ENCODE assay signal across 24 mouse cellular contexts in the genomic region with DNA sequence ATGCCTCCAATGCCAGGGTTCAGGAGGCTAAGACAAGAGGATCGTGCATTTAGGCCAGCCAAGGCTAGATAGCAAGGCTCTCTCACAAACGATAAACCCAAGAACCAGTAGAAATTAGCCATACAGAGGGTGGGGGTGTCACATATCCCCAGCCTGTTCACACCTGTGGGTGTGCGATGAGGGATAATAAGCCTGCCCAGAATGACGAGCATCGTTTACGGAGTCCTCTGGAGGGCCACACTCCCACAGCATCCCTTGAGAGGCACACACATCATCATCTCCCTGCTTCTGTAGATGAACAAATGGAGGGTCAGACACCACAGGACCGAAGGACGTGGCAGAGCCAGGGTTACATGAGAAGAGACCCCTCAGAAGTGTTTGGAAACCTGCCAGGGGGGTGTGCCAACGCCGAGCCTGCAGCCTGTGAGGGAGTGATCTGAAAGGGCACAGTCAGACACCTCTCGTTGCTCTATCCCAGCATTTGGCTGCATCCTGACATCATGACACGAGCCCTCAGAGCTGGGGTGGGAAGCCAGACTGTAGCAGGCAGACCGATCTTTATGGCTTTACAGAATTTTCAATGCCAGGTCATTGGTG. TPM values are rescaled to one million over a fixed set of nuclear protein-coding genes. Genes with fewer than 3 reads are reported as not detected.
A peak's percentile ranks its signal among the peaks of the same experiment; 100 is the strongest.
DNase-seq lines count a peak whose midpoint lies in the region; ATAC-seq and TF ChIP-seq lines count a peak whose summit lies in the region.
"Had no signal": no experiment of that assay in that cellular context is flagged by ENCODE, and none has a peak within 500 bp of the region (broad histone marks: within the 10 kb centered on the region; RNA-seq: fewer than 3 reads in every experiment).

No protein-coding gene starts in this region.

- H3K9ac ChIP-seq in hindbrain, embryonic 13.5 days, result no peak overlapping the region
- H3K9ac ChIP-seq in hindbrain, embryonic 11.5 days (ENCODE audit: low read depth, low read length), result no peak overlapping the region; the same call in 1 of the 2 replicates
- H3K9ac ChIP-seq in midbrain, embryonic 15.5 days, result no peak overlapping the region
- H3K9ac ChIP-seq in midbrain, embryonic 11.5 days (ENCODE audit: low read length), result no peak overlapping the region
- no peak overlapping the region for H3K9ac ChIP-seq in midbrain, embryonic 16.5 days (ENCODE audit: low read depth, low read length)
- H3K9ac ChIP-seq: heart, embryonic 12.5 days had no signal

- peak; percentile 66 to 67 for DNase-seq in cerebellum, postnatal 10 days
- no peak for DNase-seq in cerebellum, adult 2 months
- DNase-seq in hindbrain, embryonic 11.5 days (ENCODE audit: low spot score), result no peak
- DNase-seq in midbrain, embryonic 11.5 days (ENCODE audit: low spot score, missing footprints), result no peak
- DNase-seq: adrenal gland, postnatal 10 days; cerebellum, adult 11 months; cerebellum, postnatal 25 days; embryo, embryonic 11 days; gastrocnemius, postnatal 10 days; heart, adult 11 months; heart, postnatal 14 days; kidney, adult 2 months; kidney, postnatal 10 days; layer of hippocampus, postnatal 36 days; lung, adult 18-20 months; thymus, postnatal 14 days had no signal

- TF ChIP-seq POLR2A in cerebellum, adult 2 months (IDR thresholded peaks at IDR 0.05; ENCODE audit: borderline replicate concordance, insufficient read depth, low read length), result no peak

- H3K4me3 ChIP-seq in cerebellum, adult 2 months (replicated peaks; ENCODE audit: insufficient read depth, low read depth, low read length), result no peak overlapping the region
- H3K4me3 ChIP-seq in hindbrain, embryonic 13.5 days, result no peak overlapping the region
- H3K4me3 ChIP-seq in hindbrain, embryonic 11.5 days (ENCODE audit: low read depth, low read length), result no peak overlapping the region
- H3K4me3 ChIP-seq in midbrain, embryonic 15.5 days, result no peak overlapping the region
- no peak overlapping the region for H3K4me3 ChIP-seq in midbrain, embryonic 11.5 days (ENCODE audit: low read depth, low read length)
- no peak overlapping the region for H3K4me3 ChIP-seq in midbrain, embryonic 16.5 days (ENCODE audit: low read depth, low read length)
- H3K4me3 ChIP-seq: heart, embryonic 12.5 days; limb, embryonic 10.5 days had no signal

- H3K27me3 ChIP-seq in cerebellum, adult 2 months (ENCODE audit: control insufficient read depth, insufficient read depth, low read length), result no peaks in the 10 kb centered on the region
- 0 out of 2 replicates have a peak, but pooled peaks cover 3% of the 10 kb centered on the region for H3K27me3 ChIP-seq in hindbrain, embryonic 13.5 days
- no peaks in the 10 kb centered on the region for H3K27me3 ChIP-seq in hindbrain, embryonic 11.5 days (ENCODE audit: control insufficient read depth, insufficient read depth, low read length)
- no peaks in the 10 kb centered on the region for H3K27me3 ChIP-seq in midbrain, embryonic 15.5 days (replicated peaks)
- no peaks in the 10 kb centered on the region for H3K27me3 ChIP-seq in midbrain, embryonic 11.5 days (ENCODE audit: control insufficient read depth, insufficient read depth, low read length)
- no peaks in the 10 kb centered on the region for H3K27me3 ChIP-seq in midbrain, embryonic 16.5 days (ENCODE audit: control insufficient read depth, insufficient read depth, low read depth, low read length)

- H3K4me2 ChIP-seq in hindbrain, embryonic 13.5 days, result no peak overlapping the region
- H3K4me2 ChIP-seq in hindbrain, embryonic 11.5 days (replicated peaks; ENCODE audit: low read depth, low read length), result no peak overlapping the region
- H3K4me2 ChIP-seq in midbrain, embryonic 15.5 days, result no peak overlapping the region
- H3K4me2 ChIP-seq in midbrain, embryonic 11.5 days, result no peak overlapping the region
- no peak overlapping the region for H3K4me2 ChIP-seq in midbrain, embryonic 16.5 days (ENCODE audit: low read length)
- H3K4me2 ChIP-seq: heart, embryonic 12.5 days; liver, embryonic 11.5 days had no signal

- no peak overlapping the region for H3K27ac ChIP-seq in cerebellum, adult 2 months (ENCODE audit: insufficient read depth, low read length)
- peak overlapping the region; percentile 87 for H3K27ac ChIP-seq in hindbrain, embryonic 13.5 days
- H3K27ac ChIP-seq in hindbrain, embryonic 11.5 days (ENCODE audit: low read depth, low read length), result no peak overlapping the region
- H3K27ac ChIP-seq in midbrain, embryonic 15.5 days, result 0 out of 2 replicates have a peak overlapping the region, but pooled peaks have one; percentile 3
- no peak overlapping the region for H3K27ac ChIP-seq in midbrain, embryonic 11.5 days (ENCODE audit: low read depth, low read length)
- no peak overlapping the region for H3K27ac ChIP-seq in midbrain, embryonic 16.5 days (ENCODE audit: low read length)

- no peaks in the 10 kb centered on the region for H3K9me3 ChIP-seq in hindbrain, embryonic 13.5 days
- no peaks in the 10 kb centered on the region for H3K9me3 ChIP-seq in hindbrain, embryonic 11.5 days (ENCODE audit: control insufficient read depth, low read length)
- H3K9me3 ChIP-seq in midbrain, embryonic 15.5 days, result no peaks in the 10 kb centered on the region
- H3K9me3 ChIP-seq in midbrain, embryonic 11.5 days (ENCODE audit: control insufficient read depth, low read length), result no peaks in the 10 kb centered on the region
- H3K9me3 ChIP-seq in midbrain, embryonic 16.5 days (replicated peaks; ENCODE audit: control insufficient read depth, low read length, poor library complexity, severe bottlenecking), result no peaks in the 10 kb centered on the region
- H3K9me3 ChIP-seq: heart, embryonic 12.5 days; limb, embryonic 10.5 days had no signal

- ATAC-seq in hindbrain, embryonic 13.5 days (ENCODE audit: low FRiP score), result no peak
- ATAC-seq in hindbrain, embryonic 11.5 days (ENCODE audit: low FRiP score), result no peak
- no peak for ATAC-seq in midbrain, embryonic 15.5 days (replicated peaks)
- ATAC-seq in midbrain, embryonic 11.5 days (ENCODE audit: low FRiP score), result no peak
- ATAC-seq in midbrain, embryonic 16.5 days, result 0 out of 2 replicates have a peak, but pooled peaks have one; percentile 15
- no peak for ATAC-seq in cerebellum, adult (ENCODE audit: insufficient number of reproducible peaks, low FRiP score, low TSS enrichment)
- ATAC-seq: inflammation-experienced regulatory T-cells, adult 6 months had no signal

- H3K36me3 ChIP-seq in hindbrain, embryonic 13.5 days, result no peaks in the 10 kb centered on the region
- H3K36me3 ChIP-seq in hindbrain, embryonic 11.5 days (ENCODE audit: control insufficient read depth, insufficient read depth, low read length), result no peaks in the 10 kb centered on the region
- H3K36me3 ChIP-seq in midbrain, embryonic 15.5 days (replicated peaks), result no peaks in the 10 kb centered on the region
- H3K36me3 ChIP-seq in midbrain, embryonic 11.5 days (ENCODE audit: control insufficient read depth, insufficient read depth, low read length), result no peaks in the 10 kb centered on the region
- no peaks in the 10 kb centered on the region for H3K36me3 ChIP-seq in midbrain, embryonic 16.5 days (ENCODE audit: control insufficient read depth, insufficient read depth, low read length)
- H3K36me3 ChIP-seq: heart, embryonic 12.5 days; limb, embryonic 10.5 days had no signal

- TF ChIP-seq CTCF in cerebellum, adult 2 months (IDR thresholded peaks at IDR 0.05; ENCODE audit: borderline replicate concordance, insufficient read depth, low read depth, low read length), result no peak

- peaks cover 3% of the 10 kb centered on the region; the same call in 1 of the 2 replicates for H3K4me1 ChIP-seq in cerebellum, adult 2 months (ENCODE audit: control insufficient read depth, insufficient read depth, low read length)
- H3K4me1 ChIP-seq in hindbrain, embryonic 13.5 days (replicated peaks), result peaks cover 45% of the 10 kb centered on the region
- no peaks in the 10 kb centered on the region for H3K4me1 ChIP-seq in hindbrain, embryonic 11.5 days (replicated peaks; ENCODE audit: control insufficient read depth, insufficient read depth, low read length)
- peaks cover 32% of the 10 kb centered on the region for H3K4me1 ChIP-seq in midbrain, embryonic 15.5 days
- no peaks in the 10 kb centered on the region; the same call in 1 of the 2 replicates for H3K4me1 ChIP-seq in midbrain, embryonic 11.5 days (ENCODE audit: control insufficient read depth, insufficient read depth, low read length)
- peaks cover 16% of the 10 kb centered on the region; the same call in 1 of the 2 replicates for H3K4me1 ChIP-seq in midbrain, embryonic 16.5 days (ENCODE audit: control insufficient read depth, insufficient read depth, low read length)

- 50% methylated on average over 13 of the region's 13 CpGs for WGBS in cerebellum, adult 2 months
- 66% methylated on average over 13 of the region's 13 CpGs for whole genome bisulfite sequencing in hindbrain, embryonic 13.5 days
- WGBS in hindbrain, embryonic 11.5 days, result 78% methylated on average over 13 of the region's 13 CpGs
- 57% methylated on average over 13 of the region's 13 CpGs for WGBS in midbrain, embryonic 15.5 days
- 84% methylated on average over 13 of the region's 13 CpGs for whole genome bisulfite sequencing in midbrain, embryonic 11.5 days
- 51% methylated on average over 13 of the region's 13 CpGs for WGBS in midbrain, embryonic 16.5 days

RNA-seq across cellular contexts. Expression of gene Clstn1, which starts 8.1 kb away (rescaled TPM):
- polyA plus RNA-seq in cerebellum, adult 2 months (2012; rRNA removed), result 301 and 324 TPM in 2 replicates
- polyA plus RNA-seq in hindbrain, embryonic 13.5 days (2015; fragmentation: Nextera tagmentation; extraction: Ambion mirVana), result 64.6 and 83.6 TPM in 2 replicates
- 33.0 and 42.6 TPM in 2 replicates for polyA plus RNA-seq in hindbrain, embryonic 11.5 days (2014; fragmentation: Nextera tagmentation; extraction: Ambion mirVana)
- 163 and 164 TPM in 2 replicates for polyA plus RNA-seq in midbrain, embryonic 15.5 days (2015; fragmentation: Nextera tagmentation; extraction: Ambion mirVana)
- polyA plus RNA-seq in midbrain, embryonic 11.5 days (2014; fragmentation: Nextera tagmentation; extraction: Ambion mirVana), result 34.3 and 41.8 TPM in 2 replicates
- 80.2 and 99.8 TPM in 2 replicates for polyA plus RNA-seq in midbrain, embryonic 16.5 days (2015; fragmentation: Nextera tagmentation; extraction: Ambion mirVana)

Comparison
In these comparisons a context has a peak if more than half of its experiments do, and no peak if none do; other contexts are left out.
1. DNase-seq: peak in cerebellum, postnatal 10 days (2 of 2); none in cerebellum, adult 2 months (0 of 2), hindbrain, embryonic 11.5 days (single experiment) and midbrain, embryonic 11.5 days (single experiment).
2. H3K27ac ChIP-seq: peak in hindbrain, embryonic 13.5 days (single experiment) and midbrain, embryonic 15.5 days (single experiment); none in cerebellum, adult 2 months (single experiment), hindbrain, embryonic 11.5 days (single experiment), midbrain, embryonic 11.5 days (single experiment) and midbrain, embryonic 16.5 days (single experiment).